Mouse (Mus musculus) liver, adult 10 weeks (tissue): ENCODE data around the gene Gck. TPM values are rescaled to one million over a fixed set of nuclear protein-coding genes. Genes with fewer than 3 reads are reported as not detected.

Source experiments
- polyA plus RNA-seq: library from polyadenylated mRNA; stranded (reverse); fragments of 350-450 nt; fragmentation: Illumina TruSeq; extraction: RNeasy Lipid Tissue Mini Kit (QIAGEN cat#74804); gene quantifications from one replicate; pipeline ENCODE4 v1.2.3, GENCODE M21; 2014; ENCODE audit warnings: low read depth, low replicate concordance

The Gck gene
- polyA plus RNA-seq = 7.1 TPM

DNA sequence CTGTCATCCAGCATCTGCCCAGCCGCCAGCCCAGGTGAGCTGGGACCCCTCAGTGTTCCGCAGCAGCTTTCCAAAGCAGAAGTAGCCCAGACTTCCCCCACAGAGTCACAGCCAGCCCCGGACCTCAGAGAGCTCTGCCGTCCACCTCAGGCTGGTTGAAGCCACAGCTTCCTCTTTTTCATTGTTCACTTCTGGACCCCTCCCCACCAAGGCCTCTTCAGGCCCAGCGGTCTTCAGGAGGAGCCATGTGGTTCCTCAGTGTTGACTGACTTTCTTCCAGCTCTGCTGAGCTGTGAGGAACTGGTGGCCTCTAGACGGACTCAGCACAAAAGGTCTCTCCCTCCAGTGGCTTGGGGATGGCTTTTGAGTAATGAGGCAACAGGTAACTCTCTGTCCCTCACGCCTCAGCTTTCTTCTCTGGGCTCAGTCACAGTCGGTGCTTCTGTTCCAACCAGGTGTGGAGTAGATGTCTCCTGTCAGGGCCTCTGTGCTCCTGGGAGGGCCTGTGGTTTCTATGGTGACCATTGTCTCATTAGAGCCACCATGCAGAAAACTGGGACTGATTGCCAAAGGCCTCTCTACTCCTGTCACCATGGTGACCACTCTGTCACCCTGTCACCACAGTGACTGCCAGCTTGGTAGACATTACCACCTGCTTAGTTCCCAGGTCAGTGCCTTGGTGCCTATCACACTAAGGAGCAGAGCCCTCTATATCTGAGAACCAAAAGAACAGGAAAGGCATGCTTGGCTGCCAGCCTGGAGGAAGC is at the start of gene Gck:
Gck (minus strand) TSS at position 496 of the 767 bp plus-strand sequence.

DNA sequence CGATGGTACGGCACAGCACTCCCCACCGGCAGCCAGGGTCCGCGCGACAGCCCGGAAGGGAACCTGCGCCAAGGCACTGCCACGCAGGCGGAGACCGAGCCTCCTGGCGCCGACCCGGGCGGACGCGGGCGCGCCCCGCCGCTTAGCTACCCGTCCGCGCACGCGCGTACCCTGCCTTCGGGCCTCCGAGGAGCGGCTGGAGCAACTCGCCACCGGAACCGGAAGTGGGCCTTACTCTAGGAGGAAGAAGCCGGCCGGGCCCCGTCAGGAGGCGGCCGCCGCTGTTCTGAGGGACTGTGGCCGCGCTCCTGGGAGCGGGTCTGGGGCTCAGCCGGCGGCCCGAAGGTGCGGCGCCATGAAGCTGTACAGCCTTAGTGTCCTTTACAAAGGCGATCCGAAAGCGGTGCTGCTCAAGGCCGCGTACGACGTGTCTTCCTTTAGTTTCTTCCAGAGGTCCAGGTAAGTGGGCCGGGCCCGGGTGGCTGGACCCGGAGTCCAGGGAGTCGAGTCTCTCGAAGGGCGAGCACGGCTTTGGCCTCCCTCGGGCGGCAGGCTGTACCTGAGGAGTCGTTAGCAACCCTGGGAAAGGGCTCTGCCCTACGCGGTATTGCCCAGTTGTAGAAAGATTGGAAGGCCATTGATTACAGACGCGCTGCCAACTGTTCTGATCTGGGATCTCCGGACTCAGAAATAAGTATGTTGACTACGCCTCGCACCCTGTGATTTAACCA is 5.8 kb upstream of the Gck start, which contains the start of gene Ykt6:
Ykt6 (plus strand) TSS at position 148 of the 731 bp plus-strand sequence.

DNA sequence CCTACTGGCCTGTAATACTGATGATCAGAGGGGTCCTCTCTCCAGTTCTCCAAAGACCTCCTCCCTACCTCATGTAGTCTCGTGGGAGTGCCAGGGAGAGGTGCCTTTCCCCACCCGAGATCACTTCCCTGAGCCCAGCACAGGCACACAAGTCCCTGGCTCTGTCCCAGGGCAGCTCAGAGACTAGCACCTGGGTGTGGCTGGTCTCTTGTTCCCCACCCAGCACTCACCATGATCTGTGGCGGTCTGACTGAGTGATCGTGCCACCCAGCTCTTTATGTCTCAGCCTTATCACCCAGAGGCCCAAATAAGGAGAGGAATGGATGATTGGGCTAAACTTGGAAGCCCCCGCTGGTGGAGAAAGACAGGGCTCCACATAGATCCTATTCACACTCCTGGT is 51.4 kb downstream of the Gck start, which contains the start of gene Myl7:
Myl7 (minus strand) TSS at position 252 of the 400 bp plus-strand sequence.

GRCm38 (mm10) chr11:5877921-5878526 is 71.9 kb downstream of the Gck start, which contains the start of gene Pold2:
Pold2 (minus strand) TSS chr11:5878292.

GRCm38 (mm10) chr11:5861678-5862393 is 88.0 kb downstream of the Gck start, which contains the start of gene Aebp1:
Aebp1 (plus strand) TSS chr11:5861947.

Other genes with a start within 250 kb of the Gck start
- gene Mrps24, start 234.4 kb downstream of the Gck start, polyA plus RNA-seq = 11.5 TPM
- gene Urgcp, start 187.7 kb downstream of the Gck start, polyA plus RNA-seq = 2.7 TPM
- gene Dbnl, start 161.6 kb downstream of the Gck start, polyA plus RNA-seq = 2.3 TPM
- not detected for gene Pgam2, start 146.3 kb downstream of the Gck start, polyA plus RNA-seq
- 0.77 TPM for gene Polm, start 112.1 kb downstream of the Gck start, polyA plus RNA-seq
- 0.21 TPM for gene Aebp1, start 88.1 kb downstream of the Gck start, polyA plus RNA-seq
- 0.66 TPM for gene Pold2, start 71.8 kb downstream of the Gck start, polyA plus RNA-seq
- not detected for gene Myl7, start 51.3 kb downstream of the Gck start, polyA plus RNA-seq
- 30.6 TPM for gene Ykt6, start 5.6 kb upstream of the Gck start, polyA plus RNA-seq
- gene Camk2b, start 116.3 kb upstream of the Gck start, polyA plus RNA-seq = 1.2 TPM
- not detected for gene A730071L15Rik, start 249.9 kb upstream of the Gck start, polyA plus RNA-seq